Mouse (Mus musculus) mature B cell (primary cell): ENCODE measurements around the gene A26c2.

Source experiments
- in situ Hi-C: fragments of 300-500 bp; cut with MboI; formaldehyde crosslinking; loops from 2 replicates; pipeline ENCODE4 v1.14.3; 2019

The A26c2 gene

GRCm38 (mm10) chr7:62823573-62823972, at the start of gene A26c2:
Gene A26c2, minus strand, starts transcription at chr7:62823673.
- in situ Hi-C loops, result no loop called here

GRCm38 (mm10) chr7:62851471-62851870, 28.0 kb upstream of the A26c2 start:
- in situ Hi-C loops, result no loop called here
